24 mouse cellular contexts compared by ENCODE assay signal in genomic region chr7:132816528-132816927, GRCm38 (mm10).
"Had no signal": no experiment of that assay in that cellular context is flagged by ENCODE, and none has a peak within 500 bp of the region (broad histone marks: within the 10 kb centered on the region; RNA-seq: fewer than 3 reads in every experiment).

No protein-coding gene starts in this region.

- H3K27me3 ChIP-seq: heart, embryonic 13.5 days; heart, embryonic 15.5 days; intestine, embryonic 15.5 days; limb, embryonic 13.5 days; limb, embryonic 15.5 days had no signal

- ATAC-seq: hindbrain, embryonic 16.5 days; inflammation-experienced regulatory T-cells, adult 6 months; intestine, embryonic 15.5 days; intestine, postnatal 0 days; liver, embryonic 12.5 days had no signal

- H3K4me2 ChIP-seq: heart, embryonic 11.5 days; heart, embryonic 13.5 days; heart, embryonic 15.5 days; hindbrain, embryonic 14.5 days; intestine, embryonic 15.5 days; limb, embryonic 13.5 days; limb, embryonic 15.5 days; liver, embryonic 12.5 days had no signal

- H3K4me3 ChIP-seq: heart, adult 2 months; heart, embryonic 13.5 days; heart, embryonic 15.5 days; intestine, embryonic 15.5 days; layer of hippocampus, adult 2 months; limb, embryonic 13.5 days; limb, embryonic 15.5 days; liver, embryonic 12.5 days had no signal

- H3K27ac ChIP-seq: heart, adult 2 months; heart, embryonic 13.5 days; heart, embryonic 15.5 days; hindbrain, embryonic 14.5 days; intestine, embryonic 15.5 days; layer of hippocampus, adult 2 months; limb, embryonic 13.5 days; limb, embryonic 15.5 days; liver, embryonic 12.5 days; liver, embryonic 14.5 days had no signal

- DNase-seq: gastrocnemius, postnatal 14 days; gastrocnemius, postnatal 36 days; heart, adult 2 months; heart, postnatal 14 days; heart, postnatal 36 days; kidney, adult 18-20 months; kidney, adult 8-10 months; kidney, postnatal 10 days; kidney, postnatal 25 days; kidney, postnatal 4 days; left cerebral cortex, postnatal 4 days had no signal

- H3K36me3 ChIP-seq: heart, embryonic 15.5 days; intestine, embryonic 15.5 days; limb, embryonic 15.5 days; liver, embryonic 12.5 days had no signal

- H3K9ac ChIP-seq: heart, embryonic 13.5 days; heart, embryonic 15.5 days; hindbrain, embryonic 14.5 days; intestine, embryonic 15.5 days; limb, embryonic 13.5 days; limb, embryonic 15.5 days; liver, embryonic 12.5 days; liver, embryonic 14.5 days had no signal

- H3K9me3 ChIP-seq: heart, embryonic 13.5 days; heart, embryonic 15.5 days; intestine, embryonic 15.5 days; limb, embryonic 13.5 days; limb, embryonic 15.5 days; liver, embryonic 12.5 days had no signal
